Mouse (Mus musculus): ENCODE data around the gene Hspa1l. TPM values are rescaled to one million over a fixed set of nuclear protein-coding genes. Genes with fewer than 3 reads are reported as not detected.
"Not testable (repeated sequence)": the region's sequence is repeated elsewhere in the genome, so short reads cannot be mapped to it uniquely, and the experiment has no call there.

The Hspa1l gene
- polyA plus RNA-seq, 1 experiment = 0.50 TPM

- no peaks in the 10 kb centered on the region for H3K4me1 ChIP-seq (ENCODE audit: control insufficient read depth, insufficient read depth, low read length)
Observed at GRCm38 (mm10) chr17:34975581-34976492, 3.3 kb downstream of the Hspa1l start.

GRCm38 (mm10) chr17:34977000-34977399, 4.5 kb downstream of the Hspa1l start:
- H3K27ac ChIP-seq (ENCODE audit: insufficient read depth, low read length) = no peak overlapping the region
- TF ChIP-seq POLR2A (IDR thresholded peaks at IDR 0.05; ENCODE audit: extremely low read depth, insufficient read depth, low read length) (no peak), CTCF (IDR thresholded peaks at IDR 0.05; ENCODE audit: extremely low read depth, insufficient read depth, low read length) (no peak)
- H3K4me1 ChIP-seq (ENCODE audit: control insufficient read depth, insufficient read depth, low read length) = no peaks in the 10 kb centered on the region
- no peak overlapping the region for H3K4me3 ChIP-seq (ENCODE audit: insufficient read depth, low read length)

More at GRCm38 (mm10) chr17:34975581-34976492, 3.3 kb downstream of the Hspa1l start:
- Histone ChIP-seq H3K4me3 (ENCODE audit: insufficient read depth, low read length) (no peak overlapping the region), H3K27ac (ENCODE audit: insufficient read depth, low read length) (no peak overlapping the region)
- TF ChIP-seq POLR2A (IDR thresholded peaks at IDR 0.05; ENCODE audit: extremely low read depth, insufficient read depth, low read length) (no peak), CTCF (IDR thresholded peaks at IDR 0.05; ENCODE audit: extremely low read depth, insufficient read depth, low read length) (no peak)

GRCm38 (mm10) chr17:34978239-34978638, 5.7 kb downstream of the Hspa1l start:
- H3K4me3 ChIP-seq (ENCODE audit: insufficient read depth, low read length) = no peak overlapping the region
- TF ChIP-seq CTCF (IDR thresholded peaks at IDR 0.05; ENCODE audit: extremely low read depth, insufficient read depth, low read length) = no peak
- TF ChIP-seq POLR2A (IDR thresholded peaks at IDR 0.05; ENCODE audit: extremely low read depth, insufficient read depth, low read length) = no peak
- no peaks in the 10 kb centered on the region for H3K4me1 ChIP-seq (ENCODE audit: control insufficient read depth, insufficient read depth, low read length)
- no peak overlapping the region for H3K27ac ChIP-seq (ENCODE audit: insufficient read depth, low read length)

GRCm38 (mm10) chr17:34979631-34980030, 7.1 kb downstream of the Hspa1l start:
- no peak overlapping the region for H3K4me3 ChIP-seq (ENCODE audit: insufficient read depth, low read length)
- no peak for TF ChIP-seq CTCF (IDR thresholded peaks at IDR 0.05; ENCODE audit: extremely low read depth, insufficient read depth, low read length)
- no peak for TF ChIP-seq POLR2A (IDR thresholded peaks at IDR 0.05; ENCODE audit: extremely low read depth, insufficient read depth, low read length)
- no peak overlapping the region for H3K27ac ChIP-seq (ENCODE audit: insufficient read depth, low read length)
- no peaks in the 10 kb centered on the region for H3K4me1 ChIP-seq (ENCODE audit: control insufficient read depth, insufficient read depth, low read length)

GRCm38 (mm10) chr17:34980655-34981054, 8.2 kb downstream of the Hspa1l start:
- no peak for TF ChIP-seq POLR2A (IDR thresholded peaks at IDR 0.05; ENCODE audit: extremely low read depth, insufficient read depth, low read length)
- TF ChIP-seq CTCF (IDR thresholded peaks at IDR 0.05; ENCODE audit: extremely low read depth, insufficient read depth, low read length) = peak; percentile 50
- Histone ChIP-seq H3K4me1 (ENCODE audit: control insufficient read depth, insufficient read depth, low read length) (no peaks in the 10 kb centered on the region), H3K27ac (ENCODE audit: insufficient read depth, low read length) (peak overlapping the region; percentile 72; the same call in 1 of the 2 replicates), H3K4me3 (ENCODE audit: insufficient read depth, low read length) (peak overlapping the region; percentile 62; the same call in 1 of the 2 replicates)

GRCm38 (mm10) chr17:34981690-34982180, 9.2 kb downstream of the Hspa1l start, which contains the start of gene Lsm2:
Gene Lsm2, plus strand, starts transcription at chr17:34981862.
- peak within 1 kb of the TSS; percentile 62 for H3K4me3 ChIP-seq (ENCODE audit: insufficient read depth, low read length)
- no peaks in the 10 kb centered on the region for H3K4me1 ChIP-seq (ENCODE audit: control insufficient read depth, insufficient read depth, low read length)
- TF ChIP-seq POLR2A (IDR thresholded peaks at IDR 0.05; ENCODE audit: extremely low read depth, insufficient read depth, low read length) (peak; percentile 93), CTCF (IDR thresholded peaks at IDR 0.05; ENCODE audit: extremely low read depth, insufficient read depth, low read length) (no peak)
- H3K27ac ChIP-seq (ENCODE audit: insufficient read depth, low read length) = peak within 1 kb of the TSS; percentile 97

GRCm38 (mm10) chr17:34982328-34982727, 9.8 kb downstream of the Hspa1l start:
- peak overlapping the region; percentile 62 for H3K4me3 ChIP-seq (ENCODE audit: insufficient read depth, low read length)
- no peaks in the 10 kb centered on the region for H3K4me1 ChIP-seq (ENCODE audit: control insufficient read depth, insufficient read depth, low read length)
- no peak for TF ChIP-seq CTCF (IDR thresholded peaks at IDR 0.05; ENCODE audit: extremely low read depth, insufficient read depth, low read length)
- no peak for TF ChIP-seq POLR2A (IDR thresholded peaks at IDR 0.05; ENCODE audit: extremely low read depth, insufficient read depth, low read length)
- no peak overlapping the region for H3K27ac ChIP-seq (ENCODE audit: insufficient read depth, low read length)

- no peak overlapping the region for H3K27ac ChIP-seq (ENCODE audit: insufficient read depth, low read length)
- no peak for TF ChIP-seq POLR2A (IDR thresholded peaks at IDR 0.05; ENCODE audit: extremely low read depth, insufficient read depth, low read length)
- peak; percentile 40; the same call in 1 of the 2 replicates for TF ChIP-seq CTCF (IDR thresholded peaks at IDR 0.05; ENCODE audit: extremely low read depth, insufficient read depth, low read length)
- no peak overlapping the region for H3K4me3 ChIP-seq (ENCODE audit: insufficient read depth, low read length)
- no peaks in the 10 kb centered on the region for H3K4me1 ChIP-seq (ENCODE audit: control insufficient read depth, insufficient read depth, low read length)
Observed at GRCm38 (mm10) chr17:34984218-34984617, 11.7 kb downstream of the Hspa1l start.

- Histone ChIP-seq H3K4me1 (ENCODE audit: control insufficient read depth, insufficient read depth, low read length) (no peaks in the 10 kb centered on the region), H3K4me3 (ENCODE audit: insufficient read depth, low read length) (no peak overlapping the region), H3K27ac (ENCODE audit: insufficient read depth, low read length) (no peak overlapping the region)
- TF ChIP-seq POLR2A (IDR thresholded peaks at IDR 0.05; ENCODE audit: extremely low read depth, insufficient read depth, low read length) = no peak
- no peak for TF ChIP-seq CTCF (IDR thresholded peaks at IDR 0.05; ENCODE audit: extremely low read depth, insufficient read depth, low read length)
Observed at GRCm38 (mm10) chr17:34994751-34995150, 22.2 kb downstream of the Hspa1l start.

GRCm38 (mm10) chr17:34995192-34995591, 22.7 kb downstream of the Hspa1l start:
- H3K4me3 ChIP-seq (ENCODE audit: insufficient read depth, low read length); H3K4me1 ChIP-seq (ENCODE audit: control insufficient read depth, insufficient read depth, low read length); H3K27ac ChIP-seq (ENCODE audit: insufficient read depth, low read length): not testable (repeated sequence)

GRCm38 (mm10) chr17:34995927-34996326, 23.4 kb downstream of the Hspa1l start:
- not testable (repeated sequence) for H3K4me1 ChIP-seq (ENCODE audit: control insufficient read depth, insufficient read depth, low read length); H3K27ac ChIP-seq (ENCODE audit: insufficient read depth, low read length); H3K4me3 ChIP-seq (ENCODE audit: insufficient read depth, low read length)
